Mouse (Mus musculus): Measurements from ENCODE around the gene 1700017D01Rik.

The 1700017D01Rik gene

GRCm38 (mm10) chr19:11048503-11048902 lies 82.2 kb downstream of the 1700017D01Rik start:
- no peak for DNase-seq (ENCODE audit: low read depth, low spot score)

GRCm38 (mm10) chr19:11048009-11048408 lies 82.7 kb downstream of the 1700017D01Rik start:
- no peak for DNase-seq (ENCODE audit: low read depth, low spot score)

Data from R1 (cell line).